Mouse (Mus musculus) urinary bladder, postnatal 0 days (tissue): ENCODE results near the gene Clic3. TPM values are rescaled to one million over a fixed set of nuclear protein-coding genes. Genes with fewer than 3 reads are reported as not detected.

Source experiments
- microRNA-seq: library from miRNA; unstranded; fragments of <30 nt; microRNA quantifications from one replicate; pipeline ENCODE4, GENCODE M21; 2016
- polyA plus RNA-seq: library from polyadenylated mRNA; unstranded; fragments of >200 nt; fragmentation: Nextera tagmentation; extraction: Ambion mirVana; gene quantifications from 2 replicates; pipeline ENCODE4 v1.2.1, GENCODE M21; 2015

Clic3 gene
- polyA plus RNA-seq = 10.4 and 12.0 TPM in 2 replicates

DNA sequence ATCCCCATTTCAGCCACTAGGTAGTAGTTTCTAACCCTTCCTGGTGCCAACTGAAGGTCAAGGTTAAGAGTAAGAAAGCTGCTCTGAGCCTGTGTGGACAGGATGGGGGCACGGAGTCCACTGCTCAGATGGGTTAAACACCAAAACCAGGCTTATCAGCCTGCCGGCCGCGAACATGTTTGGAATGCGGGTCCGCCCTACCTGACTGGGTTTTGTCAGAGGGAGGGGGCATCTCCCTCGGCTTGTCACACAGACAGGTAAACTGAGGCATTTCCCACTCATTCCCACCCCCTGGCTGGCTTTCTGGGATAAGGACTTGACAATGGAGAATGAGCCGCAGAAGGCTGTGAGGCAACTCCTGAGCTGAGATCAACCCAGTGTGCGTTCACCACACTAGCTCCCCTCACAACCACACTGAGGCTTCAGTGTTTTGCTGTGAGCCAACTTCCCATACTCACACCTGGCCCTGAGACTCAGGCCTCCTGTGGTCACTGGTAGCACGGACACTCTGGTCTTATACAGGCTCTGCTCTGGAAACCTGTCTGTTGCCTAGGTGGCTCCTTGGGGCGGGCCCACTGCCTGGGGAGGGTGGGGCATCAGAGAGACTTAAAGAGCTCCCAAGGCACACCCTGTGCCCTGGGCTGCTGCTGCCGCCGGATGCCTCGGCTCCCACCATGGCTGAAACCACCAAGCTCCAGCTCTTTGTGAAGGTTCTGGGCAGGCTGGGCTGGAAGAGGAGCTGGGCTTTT, at the start of gene Clic3:
Gene Clic3 (plus strand): TSS at position 634 of the 749 bp plus-strand sequence.

DNA sequence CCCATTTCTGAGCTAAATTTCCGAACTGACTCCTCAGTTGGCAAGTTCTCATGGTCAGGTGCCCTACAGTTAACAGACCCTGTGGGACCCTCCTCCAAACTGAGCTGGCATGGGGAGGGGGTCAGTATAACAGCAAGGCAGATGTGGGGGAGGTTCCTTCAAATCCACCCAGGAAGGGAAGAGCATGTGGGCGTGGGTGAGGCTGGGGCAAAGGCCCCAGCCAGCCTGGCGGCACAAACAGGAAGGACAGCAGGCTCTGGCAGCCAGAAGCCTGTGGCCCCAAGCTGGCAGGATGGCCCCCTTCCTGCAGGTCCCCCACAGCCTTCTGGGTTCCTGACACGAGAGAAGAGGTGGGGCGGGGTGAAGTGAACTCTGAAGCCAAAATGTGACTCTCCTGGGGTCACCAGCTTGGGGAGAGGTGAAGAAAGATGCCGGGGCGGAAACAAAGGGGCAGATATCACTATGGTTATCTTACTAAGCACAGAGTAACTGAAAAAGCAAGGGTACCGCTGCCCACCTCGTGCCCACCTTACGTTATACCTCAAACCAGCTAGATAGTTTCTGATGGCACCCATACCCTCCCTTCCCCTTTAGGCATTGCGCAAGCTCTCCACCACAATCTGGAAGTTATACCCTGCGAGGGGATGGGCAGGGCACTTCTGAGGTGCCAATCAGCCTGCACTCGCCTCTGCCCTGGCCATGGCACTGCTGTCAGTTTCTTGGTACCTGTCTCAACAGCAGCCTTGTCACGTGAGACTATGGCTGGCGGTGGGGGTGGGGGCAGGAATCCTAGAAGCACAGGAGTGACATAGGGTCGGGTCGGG, 33.8 kb upstream of the Clic3 start, which contains the start of gene Fut7:
Gene Fut7 (plus strand): TSS at position 681 of the 824 bp plus-strand sequence.

DNA sequence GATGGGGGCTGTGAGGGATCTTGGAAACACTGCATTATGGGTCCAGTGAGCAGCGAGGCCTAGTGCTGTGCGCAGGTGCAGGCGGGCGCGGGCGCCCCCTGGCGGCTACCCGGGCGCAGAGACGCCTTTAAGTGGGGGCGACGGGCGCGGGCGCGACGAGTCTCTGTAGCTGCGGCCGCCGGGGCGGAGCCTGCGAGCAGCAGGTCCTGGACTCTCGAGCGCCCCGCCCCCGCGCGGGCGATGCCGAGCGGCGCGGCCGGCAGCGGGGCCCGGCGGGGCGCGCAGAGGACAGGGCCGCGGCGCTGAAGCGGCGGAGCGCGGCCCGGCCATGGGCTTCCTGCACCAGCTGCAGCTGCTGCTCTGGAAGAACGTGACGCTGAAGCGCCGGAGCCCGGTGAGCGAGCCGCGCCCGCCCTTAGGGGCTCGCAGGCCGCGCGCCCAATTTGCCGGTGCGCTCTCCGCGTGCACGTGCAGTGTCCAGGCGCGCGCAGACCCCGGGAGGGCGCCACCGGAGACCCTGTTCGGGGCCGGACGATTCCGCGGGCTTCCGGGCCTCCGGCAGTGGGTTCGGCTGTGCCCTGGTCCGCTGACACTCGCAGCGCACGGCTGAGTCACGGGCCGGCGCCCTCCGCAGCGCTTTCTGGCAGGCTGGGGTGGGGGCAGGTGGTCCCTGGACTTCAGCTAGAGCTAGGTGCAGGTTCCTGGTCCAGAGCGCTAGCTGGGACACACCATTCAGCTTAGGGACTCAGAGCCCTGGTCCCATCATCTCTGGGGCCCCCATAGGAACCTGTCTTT, 28.0 kb upstream of the Clic3 start, which contains the start of gene Abca2:
Gene Abca2 (plus strand): TSS at position 262 of the 795 bp plus-strand sequence.

DNA sequence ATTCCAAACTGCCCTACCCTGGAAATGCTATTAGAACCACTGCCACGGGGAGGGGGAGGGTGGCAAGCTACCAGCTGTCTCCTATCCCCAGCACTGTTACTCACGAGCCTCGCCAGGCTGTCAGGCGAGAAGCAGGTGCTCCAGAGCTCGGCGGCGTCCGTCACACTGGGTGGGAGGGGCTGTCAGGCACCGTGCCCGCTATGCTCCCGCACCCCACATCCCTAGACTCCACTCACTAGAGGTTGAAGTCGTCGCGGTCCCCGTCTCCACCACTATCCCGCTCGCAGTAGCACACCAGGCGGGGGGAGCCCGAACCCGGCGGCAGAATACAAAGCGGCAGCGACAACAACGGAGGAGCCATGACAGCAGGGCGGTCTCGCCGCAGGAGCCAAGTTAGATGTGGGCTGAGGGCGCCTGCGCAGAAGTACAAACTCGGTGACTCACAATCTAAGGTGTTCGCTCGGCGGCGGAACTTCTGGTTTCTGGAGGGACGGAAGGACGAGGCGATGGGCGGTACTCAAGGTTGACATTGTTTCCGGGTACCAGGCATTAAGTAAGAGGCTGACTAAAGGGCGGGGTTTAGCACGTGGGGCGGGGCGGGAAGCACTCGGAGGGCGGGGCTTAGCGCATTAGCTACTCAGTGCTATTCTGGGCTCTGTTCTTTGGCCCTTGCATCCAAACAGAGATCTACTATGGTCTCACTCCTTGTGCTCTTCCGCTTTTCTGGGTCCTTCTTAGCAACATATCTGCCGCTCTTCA, 4.1 kb downstream of the Clic3 start, which contains the start of gene Paxx:
Gene Paxx (minus strand): TSS at position 544 of the 759 bp plus-strand sequence.

DNA sequence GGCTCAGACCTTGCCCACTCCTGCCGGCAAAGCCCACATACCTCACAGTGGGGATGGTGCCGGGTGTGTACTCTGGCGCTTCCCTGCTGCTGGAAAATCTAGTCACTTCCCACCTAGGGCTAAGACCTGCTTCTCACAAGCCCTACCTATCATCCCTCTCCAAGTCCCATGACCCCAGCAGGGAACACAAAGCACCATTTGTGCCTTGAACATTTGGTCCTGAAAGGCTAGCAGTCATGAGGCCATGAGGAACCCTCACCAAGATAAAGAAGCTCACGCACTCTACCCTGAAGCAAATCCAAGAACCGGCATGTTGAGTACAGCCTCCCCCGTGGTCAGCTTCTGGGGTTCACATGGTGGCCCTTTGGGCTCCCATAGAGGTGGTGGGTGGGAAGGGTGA, 13.3 kb downstream of the Clic3 start, which contains the start of gene Ptgds:
Gene Ptgds (minus strand): TSS at position 78 of the 400 bp plus-strand sequence.

DNA sequence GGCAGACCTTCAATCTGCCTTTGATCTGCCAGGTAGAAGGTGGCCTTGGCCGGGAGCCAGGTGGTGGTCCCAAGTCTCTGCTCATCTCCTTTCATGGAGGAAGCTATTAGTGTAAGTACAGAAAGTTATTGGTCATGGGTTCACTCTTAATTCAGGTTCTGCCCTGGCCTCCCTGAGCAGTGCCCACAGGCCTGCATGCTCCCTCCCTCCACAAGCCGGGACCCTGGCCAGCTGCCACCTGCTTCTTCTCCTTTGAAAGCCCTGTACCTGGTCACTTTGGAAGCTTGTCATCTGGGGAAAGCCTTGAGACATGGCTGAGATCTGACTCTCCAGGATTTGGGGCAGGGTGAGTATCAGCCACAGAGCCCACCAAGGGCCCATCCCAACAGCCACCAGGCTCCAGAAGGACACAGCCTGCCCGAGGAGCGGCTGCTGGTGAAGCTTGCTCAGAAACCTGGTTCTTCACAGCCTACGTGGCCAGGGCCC, 36.9 kb downstream of the Clic3 start, which contains the start of gene Lcn12:
Gene Lcn12 (minus strand): TSS at position 436 of the 486 bp plus-strand sequence.

DNA sequence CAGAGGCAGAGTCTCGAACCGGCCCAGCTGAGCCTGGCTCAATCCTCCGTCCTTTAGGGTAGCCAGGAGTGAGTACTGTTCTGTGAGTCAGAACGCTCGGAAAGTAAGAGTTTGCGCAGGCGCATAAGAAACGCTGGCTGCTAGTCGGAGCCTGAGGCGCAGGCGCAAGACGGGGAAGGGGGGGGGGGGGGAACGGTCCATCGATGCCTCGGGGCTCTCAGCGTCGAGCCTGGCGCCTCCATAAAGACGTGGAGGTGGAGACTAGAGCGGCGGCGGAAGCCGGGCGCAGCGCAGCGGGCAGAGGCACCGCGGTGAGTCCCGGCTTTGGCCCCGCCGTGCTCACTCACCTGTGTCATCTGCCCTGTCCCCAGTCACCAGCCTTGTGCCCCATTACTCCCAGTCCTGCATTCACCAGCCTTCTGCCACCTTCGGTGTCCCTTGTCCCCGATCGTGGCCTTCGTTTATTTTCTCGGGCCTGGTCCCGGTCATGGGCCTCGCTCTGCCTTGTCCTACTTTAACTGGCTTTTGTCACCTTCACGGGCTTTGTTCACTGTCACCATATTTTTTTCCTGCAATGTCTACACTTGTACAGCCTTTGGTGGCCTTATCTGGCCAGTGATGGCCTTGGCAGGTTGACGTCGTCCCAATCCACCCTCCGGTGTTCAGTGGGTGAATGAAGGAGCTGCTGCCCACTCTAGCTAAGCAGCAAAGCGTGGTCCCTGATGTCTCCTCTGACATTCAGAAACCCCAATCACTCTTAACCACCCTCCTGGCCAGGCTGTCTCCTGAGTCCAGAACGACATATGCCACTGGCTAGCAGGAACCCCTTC, 44.2 kb downstream of the Clic3 start, which contains the start of gene Fbxw5:
Gene Fbxw5 (plus strand): TSS at position 175 of the 830 bp plus-strand sequence.

DNA sequence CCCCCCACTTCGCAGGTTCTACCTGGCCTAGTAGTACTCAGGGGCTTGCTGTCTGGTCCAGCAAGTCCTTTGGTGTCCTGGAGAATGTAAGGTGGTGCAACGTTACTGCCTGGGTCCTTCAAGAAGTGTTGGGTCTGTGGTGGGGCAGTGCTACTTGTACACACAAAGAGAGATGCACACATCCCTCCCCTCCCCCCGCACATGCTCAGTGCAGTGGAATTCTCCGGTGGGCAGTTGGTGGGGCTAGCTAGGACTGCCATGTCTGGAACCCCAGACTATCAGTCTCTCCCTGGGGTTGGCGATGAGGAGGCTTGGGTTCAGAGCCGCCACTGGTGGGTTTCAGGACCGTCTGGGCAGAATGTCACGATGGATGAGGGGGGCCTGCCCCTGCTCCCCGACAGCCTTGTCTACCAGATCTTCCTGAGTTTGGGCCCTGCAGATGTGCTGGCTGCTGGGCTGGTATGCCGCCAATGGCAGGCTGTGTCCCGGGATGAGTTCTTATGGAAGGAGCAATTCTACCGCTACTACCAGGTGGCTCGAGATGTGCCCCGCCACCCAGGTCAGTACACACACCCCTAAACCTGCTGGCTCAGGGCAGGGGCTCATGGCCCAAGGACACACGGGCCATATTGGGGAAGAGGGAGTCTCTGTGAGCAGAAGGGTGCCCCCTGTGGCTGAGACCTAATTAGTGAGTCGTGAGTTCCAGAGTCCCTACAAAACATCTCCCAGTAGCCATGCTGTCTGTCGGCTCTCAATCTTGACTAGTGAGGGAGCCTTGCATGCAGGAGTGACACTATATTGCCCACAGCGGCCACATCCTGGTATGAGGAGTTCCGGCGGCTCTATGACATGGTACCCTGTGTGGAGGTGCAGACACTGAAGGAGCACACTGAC, 45.2 kb downstream of the Clic3 start, which contains the start of gene C8g:
Gene C8g (minus strand): TSS at position 127 of the 894 bp plus-strand sequence.

Small RNAs within 50 kb of the gene (microRNA-seq; reads per million reads assigned to microRNA genes)
- gene Mir3087 = not detected

Other genes starting within 250 kb of the Clic3 start
- gene Nelfb, start 245.3 kb upstream of the Clic3 start, polyA plus RNA-seq = 52.2 and 57.0 TPM in 2 replicates
- gene Stpg3, start 242.2 kb upstream of the Clic3 start, polyA plus RNA-seq = not detected in 2 replicates
- not detected in 2 replicates for gene Fam166a, start 238.1 kb upstream of the Clic3 start, polyA plus RNA-seq
- 397 and 469 TPM in 2 replicates for gene Tubb4b, start 232.1 kb upstream of the Clic3 start, polyA plus RNA-seq
- gene Slc34a3, start 222.5 kb upstream of the Clic3 start, polyA plus RNA-seq = not detected in 2 replicates
- gene Rnf224, start 220.1 kb upstream of the Clic3 start, polyA plus RNA-seq = 0.10 TPM in 1 of 2 replicates, not detected in the other
- gene Rnf208, start 214.6 kb upstream of the Clic3 start, polyA plus RNA-seq = 6.1 and 6.2 TPM in 2 replicates
- 10.0 and 10.6 TPM in 2 replicates for gene Cysrt1, start 214.4 kb upstream of the Clic3 start, polyA plus RNA-seq
- 7.6 and 8.0 TPM in 2 replicates for gene AL732309.1, start 210.0 kb upstream of the Clic3 start, polyA plus RNA-seq
- 35.6 and 37.6 TPM in 2 replicates for gene Tmem203, start 201.4 kb upstream of the Clic3 start, polyA plus RNA-seq
- 6.5 and 7.2 TPM in 2 replicates for gene Tprn, start 194.2 kb upstream of the Clic3 start, polyA plus RNA-seq
- gene Ssna1, start 184.4 kb upstream of the Clic3 start, polyA plus RNA-seq = 137 and 141 TPM in 2 replicates
- 88.7 and 91.4 TPM in 2 replicates for gene Anapc2, start 184.4 kb upstream of the Clic3 start, polyA plus RNA-seq
- not detected in 2 replicates for gene Tmem210, start 168.7 kb upstream of the Clic3 start, polyA plus RNA-seq
- gene Lrrc26, start 166.9 kb upstream of the Clic3 start, polyA plus RNA-seq = 0.97 and 0.98 TPM in 2 replicates
- 2.3 and 3.2 TPM in 2 replicates for gene Grin1, start 137.7 kb upstream of the Clic3 start, polyA plus RNA-seq
- 32.5 and 37.0 TPM in 2 replicates for gene Man1b1, start 124.5 kb upstream of the Clic3 start, polyA plus RNA-seq
- gene Dpp7, start 100.5 kb upstream of the Clic3 start, polyA plus RNA-seq = 13.1 and 14.8 TPM in 2 replicates
- 34.1 and 37.0 TPM in 2 replicates for gene Uap1l1, start 91.2 kb upstream of the Clic3 start, polyA plus RNA-seq
- gene Sapcd2, start 84.5 kb upstream of the Clic3 start, polyA plus RNA-seq = 5.6 and 5.9 TPM in 2 replicates
- 38.2 and 39.1 TPM in 2 replicates for gene Entpd2, start 61.0 kb upstream of the Clic3 start, polyA plus RNA-seq
- 58.9 and 59.9 TPM in 2 replicates for gene Npdc1, start 57.5 kb upstream of the Clic3 start, polyA plus RNA-seq
- 0.08 TPM in 1 of 2 replicates, not detected in the other for gene Fut7, start 33.6 kb upstream of the Clic3 start, polyA plus RNA-seq
- gene Abca2, start 28.1 kb upstream of the Clic3 start, polyA plus RNA-seq = 1.5 and 1.6 TPM in 2 replicates
- gene Paxx, start 4.3 kb downstream of the Clic3 start, polyA plus RNA-seq = 34.9 and 35.2 TPM in 2 replicates
- gene Ptgds, start 13.2 kb downstream of the Clic3 start, polyA plus RNA-seq = 0.47 and 0.68 TPM in 2 replicates
- not detected in 2 replicates for gene Lcn12, start 37.1 kb downstream of the Clic3 start, polyA plus RNA-seq
- gene Fbxw5, start 43.9 kb downstream of the Clic3 start, polyA plus RNA-seq = 68.9 and 70.0 TPM in 2 replicates
- gene C8g, start 44.9 kb downstream of the Clic3 start, polyA plus RNA-seq = 1.8 and 3.6 TPM in 2 replicates
- gene Traf2, start 90.1 kb downstream of the Clic3 start, polyA plus RNA-seq = 15.1 and 15.8 TPM in 2 replicates
- 285 and 297 TPM in 2 replicates for gene Edf1, start 101.0 kb downstream of the Clic3 start, polyA plus RNA-seq
- gene Mamdc4, start 118.0 kb downstream of the Clic3 start, polyA plus RNA-seq = 0.19 and 1.1 TPM in 2 replicates
- 78.4 and 95.7 TPM in 2 replicates for gene Phpt1, start 118.4 kb downstream of the Clic3 start, polyA plus RNA-seq
- 0.05 TPM in 1 of 2 replicates, not detected in the other for gene Ajm1, start 124.9 kb downstream of the Clic3 start, polyA plus RNA-seq
- gene Rabl6, start 151.7 kb downstream of the Clic3 start, polyA plus RNA-seq = 31.5 and 33.2 TPM in 2 replicates
- gene Ccdc183, start 160.8 kb downstream of the Clic3 start, polyA plus RNA-seq = 0.23 and 0.37 TPM in 2 replicates
- 61.4 and 62.3 TPM in 2 replicates for gene Tmem141, start 165.2 kb downstream of the Clic3 start, polyA plus RNA-seq
- 55.5 and 333 TPM in 2 replicates for gene Fcna, start 171.2 kb downstream of the Clic3 start, polyA plus RNA-seq
- 1.5 and 2.1 TPM in 2 replicates for gene Lcn8, start 196.3 kb downstream of the Clic3 start, polyA plus RNA-seq
- not detected in 2 replicates for gene Lcn5, start 201.1 kb downstream of the Clic3 start, polyA plus RNA-seq
- 0.34 and 0.50 TPM in 2 replicates for gene Lcn6, start 219.9 kb downstream of the Clic3 start, polyA plus RNA-seq
- 0.57 and 0.71 TPM in 2 replicates for gene Lcn10, start 225.9 kb downstream of the Clic3 start, polyA plus RNA-seq
- not detected in 2 replicates for gene Obp2a, start 243.2 kb downstream of the Clic3 start, polyA plus RNA-seq
- gene Bmyc, start 249.9 kb downstream of the Clic3 start, polyA plus RNA-seq = 61.4 and 71.3 TPM in 2 replicates